Mouse (Mus musculus) WW6 (cell line): ENCODE measurements around the gene Cfdp1.
A peak's percentile ranks its signal among the peaks of the same experiment; 100 is the strongest.

Source experiments
- DNase-seq: peaks from one replicate; pipeline ENCODE4 v3.0.0-alpha.2; 2013; ENCODE audit warnings: low read depth, low spot score

The Cfdp1 gene

GRCm38 (mm10) chr8:111853861-111854501 is at the start of gene Cfdp1:
Gene Cfdp1, minus strand, starts transcription at chr8:111854291.
- DNase-seq = peak; percentile 96

GRCm38 (mm10) chr8:111902080-111902479 is 48.0 kb upstream of the Cfdp1 start:
- DNase-seq = no peak

- DNase-seq = no peak
Measured at GRCm38 (mm10) chr8:111898586-111898985, 44.5 kb upstream of the Cfdp1 start.

DNA sequence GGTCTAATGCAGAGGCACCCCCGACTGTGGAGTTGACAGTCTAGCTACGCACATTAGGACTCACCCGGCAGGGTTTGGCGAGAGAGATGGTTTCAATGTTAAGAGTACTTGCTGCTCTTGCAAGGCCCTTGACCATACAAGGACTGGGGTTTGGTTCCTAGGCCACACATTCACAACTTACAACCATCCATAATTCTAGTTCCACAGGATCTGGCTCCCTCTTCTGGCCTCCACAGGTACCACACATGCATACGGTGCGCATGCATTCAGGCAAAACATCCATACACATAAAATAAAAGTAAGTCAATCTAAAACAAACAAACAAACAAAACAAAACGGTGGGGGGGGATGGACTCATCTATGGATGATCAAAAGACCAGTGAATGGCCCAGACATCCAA is 40.9 kb upstream of the Cfdp1 start:
- DNase-seq = no peak

DNA sequence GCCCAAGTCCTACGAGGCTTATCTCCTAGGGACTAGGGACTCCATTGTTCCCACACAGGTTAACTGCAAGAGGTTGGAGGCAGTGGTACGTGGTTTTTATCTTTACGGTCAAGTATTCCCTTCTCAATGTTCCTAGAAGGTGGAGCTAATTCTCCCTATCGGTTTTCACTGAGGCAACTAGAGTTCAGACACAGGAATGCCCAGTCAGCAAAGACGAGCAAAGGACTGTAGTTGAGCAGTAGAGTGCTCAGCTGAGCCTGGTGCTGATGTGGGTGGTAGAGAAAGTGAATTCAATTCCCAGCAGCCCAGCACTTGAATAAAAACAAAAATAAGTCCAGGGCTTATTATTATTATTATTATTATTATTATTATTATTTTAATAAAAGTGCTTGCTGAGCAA is 38.5 kb upstream of the Cfdp1 start:
- DNase-seq = no peak

DNA sequence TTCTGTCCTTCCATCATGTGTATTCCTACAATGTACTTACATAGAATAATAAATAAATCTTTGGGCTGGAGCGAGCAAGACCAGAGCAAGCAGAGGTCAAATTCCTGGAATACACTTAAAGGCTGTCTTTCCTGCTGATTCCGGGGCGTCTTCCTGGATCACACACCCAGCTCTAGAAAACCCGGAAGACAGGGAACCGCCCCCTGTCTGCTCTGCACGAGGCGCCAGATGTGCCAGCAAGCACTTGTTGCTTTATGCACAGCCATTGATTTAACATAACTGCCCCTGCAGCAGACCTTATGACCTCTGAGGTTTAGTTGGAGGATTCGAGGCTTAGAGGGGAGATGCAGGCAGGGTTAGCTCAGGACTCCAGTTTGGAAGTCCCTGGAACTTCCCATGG is 37.9 kb upstream of the Cfdp1 start:
- DNase-seq = no peak

- DNase-seq = no peak
Measured at GRCm38 (mm10) chr8:111890911-111891303, 36.8 kb upstream of the Cfdp1 start.

DNA sequence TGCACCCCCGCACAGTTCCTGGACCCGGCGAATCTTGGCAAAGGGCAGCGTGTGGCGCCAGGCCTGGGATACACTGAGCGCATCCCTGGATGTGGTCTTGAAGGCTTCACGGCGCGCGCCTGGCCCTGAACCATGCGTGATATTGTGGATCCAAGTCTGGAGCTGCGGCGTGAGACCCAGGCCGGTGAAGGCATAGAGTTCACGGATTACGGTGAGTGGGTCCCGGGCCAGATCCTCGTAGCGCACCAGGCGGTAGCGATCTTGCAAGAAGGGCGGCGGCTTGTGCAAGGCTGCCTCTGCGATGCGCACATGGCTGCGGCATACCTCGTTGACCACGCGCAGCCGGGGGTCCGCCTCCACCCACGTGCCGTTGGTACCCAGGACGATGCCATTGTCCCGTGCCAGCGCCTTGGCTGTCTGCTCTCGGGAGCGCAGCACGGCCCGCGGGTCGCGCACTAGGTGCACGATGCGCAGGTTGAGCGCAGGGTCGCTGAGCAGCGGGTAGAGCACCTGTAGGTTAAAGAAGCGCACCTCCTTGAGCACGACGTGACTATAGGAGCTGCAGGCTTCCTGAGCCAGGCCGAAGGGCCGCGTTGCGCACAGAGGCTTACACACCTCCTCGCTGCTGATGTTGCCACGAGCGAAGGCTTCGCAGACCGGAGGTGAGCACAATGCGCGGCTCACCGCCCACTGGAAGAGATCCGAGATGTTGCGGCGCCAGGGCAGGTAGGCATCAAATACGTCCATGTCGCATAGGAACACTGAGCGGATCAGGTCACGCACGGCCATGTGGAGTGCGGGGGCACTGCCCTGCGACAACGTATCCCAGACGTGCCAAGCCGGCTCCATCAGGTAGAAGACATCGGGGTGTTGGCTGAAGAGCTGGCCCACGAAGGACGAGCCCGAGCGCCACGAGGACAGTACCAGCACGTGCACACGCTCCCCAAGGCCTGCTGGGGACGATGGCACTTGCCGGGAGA is 36.1 kb upstream of the Cfdp1 start:
- no peak for DNase-seq

DNA sequence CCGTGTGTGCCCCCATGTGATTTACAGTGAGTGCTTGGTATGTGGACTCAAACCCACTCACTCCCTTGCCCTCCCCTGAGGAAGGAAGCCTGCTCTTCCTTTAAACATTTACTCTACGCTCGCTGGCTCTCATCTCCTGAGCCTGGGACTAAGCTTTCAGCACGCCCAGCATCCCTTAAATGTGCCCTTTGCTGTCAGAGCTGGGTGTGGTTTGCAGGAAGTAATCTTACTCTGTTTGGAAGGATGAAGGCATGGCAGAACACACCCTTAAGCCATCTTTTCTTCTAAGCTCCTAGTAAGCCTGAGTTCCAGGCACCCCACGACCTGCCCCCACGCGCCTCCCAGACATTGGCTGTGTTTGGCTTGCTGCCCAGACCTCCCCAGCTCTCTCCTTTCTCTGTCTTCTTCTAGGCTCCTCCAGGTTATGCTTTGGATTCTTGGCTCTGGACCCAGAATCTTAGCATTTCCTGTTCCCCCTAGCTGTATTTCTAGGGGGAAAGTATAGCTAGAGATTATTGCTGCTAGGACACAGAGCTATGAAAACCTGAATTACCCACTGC is 34.1 kb upstream of the Cfdp1 start:
- DNase-seq = no peak

DNA sequence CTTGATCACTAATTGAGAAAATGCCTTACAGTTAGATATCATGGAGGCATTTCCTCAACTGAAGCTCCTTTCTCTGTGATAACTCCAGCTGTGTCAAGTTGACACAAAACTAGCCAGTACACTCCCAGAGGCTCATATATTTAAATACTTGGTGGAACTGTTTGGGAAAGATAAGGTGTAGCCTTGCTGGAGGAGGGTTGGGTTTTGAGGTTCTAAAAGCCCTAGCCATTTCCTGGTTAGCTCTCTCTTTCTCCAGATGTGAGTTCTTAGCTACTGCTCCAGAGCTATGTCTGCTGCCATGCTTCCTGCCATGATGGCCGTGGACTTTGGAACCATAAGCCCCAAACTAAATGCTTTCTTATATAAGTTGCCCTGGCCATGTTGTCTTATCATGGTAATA is 33.4 kb upstream of the Cfdp1 start:
- no peak for DNase-seq

GRCm38 (mm10) chr8:111883615-111884014 is 29.5 kb upstream of the Cfdp1 start:
- DNase-seq = no peak

GRCm38 (mm10) chr8:111881591-111881990 is 27.5 kb upstream of the Cfdp1 start:
- DNase-seq = no peak

- no peak for DNase-seq
Measured at GRCm38 (mm10) chr8:111877711-111878110, 23.6 kb upstream of the Cfdp1 start.

GRCm38 (mm10) chr8:111876355-111876948 is 22.4 kb upstream of the Cfdp1 start, which contains the start of gene Tmem170:
Gene Tmem170, minus strand, starts transcription at chr8:111876750.
- DNase-seq = peak; percentile 99

- no peak for DNase-seq
Measured at GRCm38 (mm10) chr8:111875758-111876157, 21.7 kb upstream of the Cfdp1 start.

DNA sequence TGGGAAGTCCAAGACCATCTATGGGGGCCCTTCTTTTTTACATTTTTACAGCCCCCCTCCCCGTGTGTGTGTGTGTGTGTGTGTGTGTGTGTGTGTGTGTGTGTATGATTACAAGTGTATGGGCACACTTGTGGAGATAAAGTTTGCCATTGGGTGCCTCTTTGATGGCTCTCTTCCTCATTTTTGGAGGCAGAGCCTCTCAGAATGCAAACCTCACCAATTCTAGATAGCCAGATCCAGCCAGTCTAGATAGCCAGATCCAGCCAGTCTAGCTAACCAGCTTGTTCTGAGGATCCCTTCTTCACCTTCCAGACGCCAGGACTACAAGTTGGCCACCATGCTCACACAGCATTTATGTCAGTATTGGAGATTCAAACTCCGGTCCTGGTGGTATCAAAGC is 17.2 kb upstream of the Cfdp1 start:
- no peak for DNase-seq

GRCm38 (mm10) chr8:111870379-111870778 is 16.3 kb upstream of the Cfdp1 start:
- no peak for DNase-seq

DNA sequence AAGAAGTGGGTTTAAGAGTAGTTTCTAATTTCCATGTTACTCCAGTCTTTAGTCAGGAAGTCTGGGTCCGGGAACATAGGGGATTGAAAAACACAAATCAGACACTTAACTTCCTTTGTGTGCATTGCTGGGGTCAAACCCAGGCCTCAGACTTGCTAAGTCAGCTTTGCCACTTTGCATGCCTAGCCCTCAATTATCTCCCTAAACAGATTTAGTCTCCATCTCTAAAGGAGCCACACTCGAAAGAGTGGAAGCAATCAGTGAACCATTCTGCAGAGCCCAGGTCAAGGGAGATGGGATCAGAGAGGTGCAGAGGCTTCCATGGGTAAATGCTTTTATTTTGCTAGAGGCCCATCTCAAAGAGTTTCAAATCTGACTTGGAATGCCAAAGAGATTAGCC is 14.6 kb upstream of the Cfdp1 start:
- DNase-seq = no peak

- DNase-seq = no peak
Measured at GRCm38 (mm10) chr8:111865857-111866256, 11.8 kb upstream of the Cfdp1 start.

GRCm38 (mm10) chr8:111865130-111865852 is 11.2 kb upstream of the Cfdp1 start:
- no peak for DNase-seq

DNA sequence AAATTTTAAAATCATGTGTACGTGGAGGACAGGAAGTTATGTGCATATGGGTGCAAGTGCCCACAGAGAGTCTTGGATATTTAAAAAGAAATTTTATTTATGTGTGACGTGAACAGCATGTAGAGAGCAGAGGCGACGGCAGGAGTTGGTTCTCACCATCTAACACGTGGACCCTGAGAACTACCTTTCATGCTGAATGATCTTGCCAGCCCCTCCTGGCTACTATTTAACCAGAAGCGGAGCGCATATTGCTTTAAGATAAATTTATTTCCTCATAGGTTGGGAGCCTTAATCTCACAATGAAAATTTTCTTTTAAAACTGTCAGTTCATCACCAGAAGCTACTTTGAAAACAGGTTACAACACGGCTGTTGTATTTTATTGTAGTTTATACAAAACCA is 10.6 kb upstream of the Cfdp1 start:
- DNase-seq = no peak
